Mouse (Mus musculus) layer of hippocampus, adult 18-20 months (tissue): ENCODE data around the gene Sytl2. TPM values are rescaled to one million over a fixed set of nuclear protein-coding genes. Genes with fewer than 3 reads are reported as not detected.

ENCODE experiments used
- DNase-seq, 2 experiments: peaks; one replicate each; pipeline ENCODE4 v3.0.0; 2022; ENCODE audit warnings: low spot score in 2 of 2
- total RNA-seq, 2 experiments: library from RNA; stranded (reverse); gene quantifications; 2 replicates each; pipeline ENCODE4 v1.2.3; 2021

Gene Sytl2
- total RNA-seq, 2 experiments from 2014 or later = 32.9 to 35.8 TPM

DNA sequence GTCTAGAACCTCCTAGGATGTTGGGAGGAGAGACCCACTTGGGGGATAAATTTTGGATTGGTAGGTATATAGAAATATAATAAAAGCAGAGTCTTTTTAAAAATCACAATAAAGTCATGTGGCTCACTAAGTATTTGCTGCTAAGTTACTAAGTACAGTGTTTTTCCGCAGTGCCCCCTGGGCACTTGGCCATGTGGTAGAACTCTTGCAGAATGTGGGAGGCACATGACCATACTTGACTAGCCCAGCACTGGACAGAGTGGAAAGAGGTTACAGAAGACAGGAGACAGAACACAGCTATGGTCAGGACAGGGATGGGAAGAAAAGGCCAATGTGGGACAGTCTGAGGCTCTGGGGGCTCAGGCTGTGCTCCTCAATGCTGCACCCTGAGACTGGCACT is 4.9 kb downstream of the Sytl2 start:
- no peak for DNase-seq

DNA sequence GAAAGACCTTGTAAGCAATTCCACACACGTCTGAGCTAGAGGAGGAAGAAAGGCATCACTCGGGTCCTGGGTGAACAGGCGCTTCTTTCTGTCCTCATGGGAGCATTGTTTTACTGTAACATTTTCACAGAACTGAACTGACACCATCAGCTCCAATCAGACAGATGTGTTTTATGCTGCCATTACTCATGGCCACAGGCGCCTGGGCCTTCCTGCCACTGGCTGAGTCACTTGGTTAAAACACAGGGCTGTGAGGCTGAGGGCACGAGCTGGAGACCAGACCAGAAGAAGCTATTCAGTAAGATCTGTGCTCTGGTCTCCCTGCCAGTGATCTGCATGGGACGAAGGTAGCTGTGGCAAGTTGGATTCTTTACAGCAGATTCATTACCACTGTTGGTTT is 6.0 kb downstream of the Sytl2 start:
- DNase-seq = no peak

DNA sequence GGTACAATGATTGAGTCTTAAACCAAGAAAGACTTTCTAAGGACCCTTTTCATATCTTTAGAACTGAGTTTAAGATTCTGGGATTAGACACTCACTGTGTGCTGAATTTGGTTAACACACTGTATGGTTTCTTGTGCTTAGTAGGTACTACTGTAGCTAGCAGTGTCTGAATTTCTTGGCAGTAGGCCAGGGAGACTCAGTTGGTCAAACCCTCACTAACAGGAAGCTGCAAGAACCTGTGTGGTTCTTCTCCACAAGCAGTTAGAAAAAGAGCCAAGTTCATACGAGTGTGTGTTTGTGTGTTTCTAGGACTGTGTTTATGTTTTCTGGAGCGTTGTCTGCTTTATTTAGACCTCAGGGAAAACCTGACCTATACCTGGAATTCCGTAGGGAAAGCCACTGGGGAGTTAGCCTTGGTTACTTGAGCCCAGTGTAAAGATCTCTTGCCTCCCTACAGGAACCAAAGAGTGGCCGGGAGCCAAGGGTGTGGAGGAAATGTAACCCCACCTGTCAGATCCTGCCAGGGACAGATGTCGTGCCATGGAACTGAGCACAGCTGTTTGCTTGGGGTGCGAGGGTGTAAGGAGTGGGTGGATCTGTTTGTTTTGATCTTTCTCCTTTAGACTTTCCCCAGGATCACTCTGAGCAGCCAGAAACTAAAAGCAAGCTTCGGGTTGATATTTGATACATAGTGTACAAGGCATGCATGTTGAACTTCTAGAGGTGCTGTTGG is 10.3 kb downstream of the Sytl2 start:
- no peak for DNase-seq

GRCm38 (mm10) chr7:90313421-90313820 is 11.4 kb downstream of the Sytl2 start:
- no peak for DNase-seq

GRCm38 (mm10) chr7:90316823-90317222 is 14.8 kb downstream of the Sytl2 start:
- DNase-seq = no peak

GRCm38 (mm10) chr7:90319446-90319845 is 17.4 kb downstream of the Sytl2 start:
- DNase-seq = no peak

- no peak for DNase-seq
Measured at GRCm38 (mm10) chr7:90320124-90320523, 18.1 kb downstream of the Sytl2 start.

DNA sequence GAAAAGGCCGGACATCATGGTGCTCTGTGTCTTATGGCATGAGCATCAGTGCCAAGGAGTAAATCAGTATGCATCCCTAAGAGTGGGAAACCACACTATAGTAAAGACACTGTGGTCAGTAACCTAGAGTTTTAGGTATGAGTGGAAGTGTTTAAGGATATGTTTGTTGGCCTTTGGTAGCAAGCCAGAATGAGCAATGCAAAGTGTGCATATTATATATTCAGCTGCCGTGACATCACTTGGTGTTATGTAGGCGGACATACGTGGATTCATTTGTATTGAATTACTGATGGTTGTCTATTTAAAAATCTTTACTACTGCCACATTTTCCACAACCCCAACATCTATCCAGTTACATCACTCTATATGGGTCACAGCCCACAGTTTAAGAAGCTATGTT is 23.1 kb downstream of the Sytl2 start:
- DNase-seq = no peak

GRCm38 (mm10) chr7:90330200-90330599 is 28.1 kb downstream of the Sytl2 start:
- DNase-seq = no peak

GRCm38 (mm10) chr7:90332483-90333065 is 30.5 kb downstream of the Sytl2 start:
- no peak for DNase-seq

DNA sequence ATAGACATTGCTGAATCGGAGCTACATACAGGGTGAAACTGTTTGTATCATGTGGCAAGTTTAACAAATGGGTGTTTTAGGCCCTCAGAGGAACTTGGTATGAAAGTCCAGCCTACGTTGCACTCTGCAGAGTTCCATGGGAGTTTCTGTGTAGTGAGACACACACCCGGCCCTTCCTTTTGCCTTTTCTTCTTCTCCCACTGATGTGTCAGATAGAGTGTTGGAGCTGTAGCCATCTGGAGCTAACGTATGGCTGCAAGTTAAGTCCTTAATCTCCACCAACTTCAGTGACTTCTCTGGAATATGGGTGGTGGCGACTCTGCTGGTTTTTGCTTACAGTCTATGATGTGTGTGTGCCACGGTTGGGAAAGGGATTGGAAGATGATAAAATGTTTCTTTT is 32.3 kb downstream of the Sytl2 start:
- DNase-seq = no peak

GRCm38 (mm10) chr7:90334831-90335230 is 32.8 kb downstream of the Sytl2 start:
- DNase-seq = no peak

- DNase-seq = no peak
Measured at GRCm38 (mm10) chr7:90335755-90336194, 33.7 kb downstream of the Sytl2 start.

DNA sequence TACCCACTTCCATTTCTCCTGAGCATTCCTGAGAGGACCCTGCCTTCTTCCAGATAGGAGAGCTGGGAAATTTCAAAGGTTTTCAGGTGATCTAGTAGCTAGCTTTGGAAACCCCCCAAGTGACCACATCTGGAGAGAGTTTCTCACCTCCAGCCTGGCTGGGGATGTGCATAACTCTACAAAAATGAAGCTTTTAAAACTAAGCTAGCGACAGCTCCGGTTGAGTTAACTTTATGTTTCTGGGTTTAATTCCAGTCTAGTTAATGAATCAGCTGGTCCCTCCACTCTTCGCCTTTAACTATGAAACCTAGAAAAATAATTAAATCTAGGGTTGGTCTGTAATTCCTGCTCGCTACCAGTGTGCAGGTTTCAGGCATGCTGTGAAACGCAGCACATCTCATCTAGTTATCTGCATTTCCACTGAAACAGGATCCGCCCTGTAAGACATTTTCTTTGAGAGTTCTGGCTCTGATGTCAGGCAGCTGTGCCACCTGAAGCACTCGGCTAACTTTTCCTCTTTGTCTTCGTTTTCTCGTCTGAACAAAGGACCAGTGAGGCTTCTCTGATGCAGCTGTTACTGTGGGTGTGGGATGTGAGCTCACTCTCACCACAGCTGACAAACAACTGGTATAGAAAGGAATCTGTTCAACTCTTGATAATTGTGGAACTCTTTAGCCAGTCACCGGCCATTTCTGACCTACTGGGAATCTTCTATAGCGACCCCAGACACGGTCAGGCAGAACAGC is 39.3 kb downstream of the Sytl2 start:
- no peak for DNase-seq

DNA sequence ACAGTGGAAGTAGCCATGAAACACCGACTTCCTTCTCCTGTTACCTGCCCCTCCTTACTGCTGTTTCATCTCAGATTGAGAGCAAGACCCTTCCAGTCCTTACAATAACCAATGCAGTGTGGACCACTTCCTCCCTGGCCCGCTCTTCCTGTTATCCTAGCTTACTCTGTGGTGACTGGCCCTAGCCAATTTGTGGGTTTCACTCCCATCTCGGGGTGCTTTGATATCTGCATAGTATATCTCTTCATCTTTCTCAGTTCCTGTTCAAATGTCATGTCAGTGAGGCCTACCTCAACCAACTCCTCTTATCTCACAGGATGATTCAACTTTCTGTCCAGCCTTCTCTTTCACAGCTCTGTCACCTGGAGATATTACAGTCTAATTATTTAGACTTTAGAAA is 42.9 kb downstream of the Sytl2 start:
- no peak for DNase-seq

DNA sequence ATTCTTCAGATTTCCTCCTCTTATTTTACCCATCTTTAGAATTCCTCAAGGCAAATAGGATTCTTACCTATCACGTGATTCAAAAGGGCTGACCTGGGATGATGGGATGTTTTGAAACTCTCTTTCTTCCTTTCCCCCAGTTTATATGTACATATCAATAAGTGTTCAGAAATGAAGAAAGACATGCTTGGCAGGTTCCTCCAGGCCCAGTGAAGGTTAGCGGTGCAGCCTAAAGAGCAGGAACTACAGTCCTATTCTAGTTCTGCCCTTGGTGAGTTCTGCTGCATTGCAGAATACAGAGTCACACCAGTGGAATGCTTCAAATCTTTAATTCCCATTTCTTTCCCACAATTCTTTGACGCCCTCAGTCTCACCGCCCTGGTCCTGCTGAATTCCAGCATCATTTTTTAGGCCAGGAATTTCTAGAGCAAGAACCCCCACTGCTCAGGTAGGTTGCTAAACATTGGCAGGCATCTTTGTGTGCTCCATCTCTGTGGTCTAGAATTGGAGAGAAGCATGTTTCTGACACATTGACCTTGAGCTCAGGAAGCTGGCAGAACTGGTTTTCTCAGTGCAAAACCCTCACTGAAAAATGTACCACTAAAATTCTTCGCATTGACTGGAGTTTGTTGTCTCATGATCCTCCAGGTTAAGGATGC is 45.9 kb downstream of the Sytl2 start:
- no peak for DNase-seq

- DNase-seq = no peak
Measured at GRCm38 (mm10) chr7:90349014-90349413, 47.0 kb downstream of the Sytl2 start.

DNA sequence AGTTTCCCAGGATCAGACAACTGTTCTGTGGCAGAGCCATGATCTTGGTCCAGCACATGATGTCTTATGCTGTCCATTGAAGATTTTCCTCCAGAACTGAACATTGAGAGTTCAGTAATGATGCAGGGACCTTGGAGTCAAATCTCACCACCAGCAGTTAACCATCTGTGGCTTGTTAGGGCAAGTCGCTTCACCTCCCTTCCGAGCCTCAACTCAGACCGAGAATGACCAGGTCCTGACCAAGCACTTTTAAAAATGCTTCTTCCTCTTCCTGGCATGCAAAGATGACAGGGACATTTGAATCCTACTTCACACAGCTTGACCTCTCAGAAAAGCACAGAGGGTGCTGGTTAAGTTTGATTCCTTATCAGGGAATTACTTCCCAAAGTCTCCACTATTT is 50.1 kb downstream of the Sytl2 start:
- DNase-seq = no peak

DNA sequence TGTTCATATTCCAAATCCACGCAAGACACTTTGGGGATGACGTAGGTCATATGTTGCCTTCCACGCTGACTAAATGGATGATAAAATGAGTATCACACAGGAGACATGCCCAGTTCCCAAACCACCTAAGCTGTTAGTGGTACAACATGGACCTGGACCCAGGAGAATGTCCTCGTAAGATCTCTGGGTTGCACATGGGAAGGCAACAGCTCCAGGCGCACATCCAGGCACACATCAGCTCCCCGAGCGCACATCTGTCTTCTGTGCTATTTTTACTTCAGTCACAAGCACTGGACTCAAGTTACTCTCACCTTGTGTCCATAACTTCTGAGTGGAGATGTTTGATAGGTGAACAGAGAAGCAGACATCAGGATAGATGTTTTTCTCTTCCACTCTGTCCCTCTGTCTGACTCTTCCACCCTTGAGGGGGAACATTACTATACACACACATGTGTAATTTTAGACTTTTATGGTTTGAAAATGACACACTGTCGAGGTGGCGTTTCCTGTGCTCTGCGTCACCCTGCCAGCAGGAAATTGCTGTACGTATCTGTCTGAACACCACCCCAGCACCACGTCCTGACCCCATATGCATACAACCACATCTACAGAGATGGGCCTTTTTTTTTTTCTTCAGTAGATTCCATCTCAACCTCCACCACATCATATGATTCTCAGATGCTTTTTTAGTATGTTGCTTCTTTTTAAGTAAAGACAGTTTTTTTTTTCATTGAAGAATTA is 51.6 kb downstream of the Sytl2 start:
- DNase-seq = no peak

DNA sequence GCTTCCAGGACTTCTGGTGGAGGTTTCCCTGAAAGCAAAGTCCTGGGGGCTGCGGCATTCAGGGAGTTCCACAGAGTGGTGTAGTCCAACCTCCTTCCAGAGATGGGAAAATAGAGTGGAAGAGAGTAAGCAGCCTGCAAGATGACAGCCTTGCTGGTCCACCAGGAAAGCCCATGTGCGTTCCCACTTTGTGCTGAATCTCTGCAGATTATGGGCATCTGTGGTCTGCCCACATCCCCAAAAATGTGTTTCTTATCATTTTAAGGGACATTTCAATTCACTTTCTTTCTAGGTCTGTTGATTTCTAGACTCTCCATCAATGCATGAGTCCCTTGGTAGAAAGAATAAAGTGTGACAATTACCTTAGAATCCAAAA is 52.2 kb downstream of the Sytl2 start:
- DNase-seq = no peak

GRCm38 (mm10) chr7:90355454-90355853 is 53.4 kb downstream of the Sytl2 start:
- no peak for DNase-seq
